Mouse (Mus musculus): Measurements from ENCODE around the gene Brsk1. TPM values are rescaled to one million over a fixed set of nuclear protein-coding genes. Genes with fewer than 3 reads are reported as not detected.

The Brsk1 gene
- total RNA-seq, 1 experiment from 2014 or later = not detected

GRCm38 (mm10) chr7:4663179-4663578 lies 27.2 kb upstream of the Brsk1 start:
- no peak for ATAC-seq (replicated peaks; ENCODE audit: insufficient number of reproducible peaks, low FRiP score, low TSS enrichment, poor library complexity, severe bottlenecking)

- no peak for ATAC-seq (replicated peaks; ENCODE audit: insufficient number of reproducible peaks, low FRiP score, low TSS enrichment, poor library complexity, severe bottlenecking)
Observed at GRCm38 (mm10) chr7:4663742-4664141, 26.7 kb upstream of the Brsk1 start.

- no peak for ATAC-seq (replicated peaks; ENCODE audit: insufficient number of reproducible peaks, low FRiP score, low TSS enrichment, poor library complexity, severe bottlenecking)
Observed at GRCm38 (mm10) chr7:4666871-4667270, 23.5 kb upstream of the Brsk1 start.

- no peak for ATAC-seq (replicated peaks; ENCODE audit: insufficient number of reproducible peaks, low FRiP score, low TSS enrichment, poor library complexity, severe bottlenecking)
Observed at GRCm38 (mm10) chr7:4668506-4668905, 21.9 kb upstream of the Brsk1 start.

- ATAC-seq (replicated peaks; ENCODE audit: insufficient number of reproducible peaks, low FRiP score, low TSS enrichment, poor library complexity, severe bottlenecking) = no peak
Observed at GRCm38 (mm10) chr7:4669156-4669555, 21.2 kb upstream of the Brsk1 start.

GRCm38 (mm10) chr7:4670655-4671255 lies 19.6 kb upstream of the Brsk1 start:
- no peak for ATAC-seq (replicated peaks; ENCODE audit: insufficient number of reproducible peaks, low FRiP score, low TSS enrichment, poor library complexity, severe bottlenecking)

GRCm38 (mm10) chr7:4671956-4672355 lies 18.4 kb upstream of the Brsk1 start:
- no peak for ATAC-seq (replicated peaks; ENCODE audit: insufficient number of reproducible peaks, low FRiP score, low TSS enrichment, poor library complexity, severe bottlenecking)

GRCm38 (mm10) chr7:4674114-4674731 lies 16.2 kb upstream of the Brsk1 start:
- ATAC-seq (replicated peaks; ENCODE audit: insufficient number of reproducible peaks, low FRiP score, low TSS enrichment, poor library complexity, severe bottlenecking) = no peak

GRCm38 (mm10) chr7:4675200-4675599 lies 15.2 kb upstream of the Brsk1 start:
- no peak for ATAC-seq (replicated peaks; ENCODE audit: insufficient number of reproducible peaks, low FRiP score, low TSS enrichment, poor library complexity, severe bottlenecking)

GRCm38 (mm10) chr7:4683307-4683706 lies 7.1 kb upstream of the Brsk1 start:
- ATAC-seq (replicated peaks; ENCODE audit: insufficient number of reproducible peaks, low FRiP score, low TSS enrichment, poor library complexity, severe bottlenecking) = no peak

- no peak for ATAC-seq (replicated peaks; ENCODE audit: insufficient number of reproducible peaks, low FRiP score, low TSS enrichment, poor library complexity, severe bottlenecking)
Observed at GRCm38 (mm10) chr7:4684203-4684602, 6.2 kb upstream of the Brsk1 start.

GRCm38 (mm10) chr7:4684632-4685417 lies 5.6 kb upstream of the Brsk1 start, which contains the start of gene Hspbp1:
Gene Hspbp1 (minus strand): TSS chr7:4685068.
- peak; percentile 97 for ATAC-seq (replicated peaks; ENCODE audit: insufficient number of reproducible peaks, low FRiP score, low TSS enrichment, poor library complexity, severe bottlenecking)

- no peak for ATAC-seq (replicated peaks; ENCODE audit: insufficient number of reproducible peaks, low FRiP score, low TSS enrichment, poor library complexity, severe bottlenecking)
Observed at GRCm38 (mm10) chr7:4690951-4691653, 698 bp downstream of the Brsk1 start.

GRCm38 (mm10) chr7:4693004-4693403 lies 2.6 kb downstream of the Brsk1 start:
- ATAC-seq (replicated peaks; ENCODE audit: insufficient number of reproducible peaks, low FRiP score, low TSS enrichment, poor library complexity, severe bottlenecking) = no peak

GRCm38 (mm10) chr7:4702334-4702733 lies 11.9 kb downstream of the Brsk1 start:
- no peak for ATAC-seq (replicated peaks; ENCODE audit: insufficient number of reproducible peaks, low FRiP score, low TSS enrichment, poor library complexity, severe bottlenecking)

GRCm38 (mm10) chr7:4703195-4703594 lies 12.8 kb downstream of the Brsk1 start:
- ATAC-seq (replicated peaks; ENCODE audit: insufficient number of reproducible peaks, low FRiP score, low TSS enrichment, poor library complexity, severe bottlenecking) = no peak

- 0 out of 2 replicates have a peak, but pooled peaks have one; percentile 47 for ATAC-seq (replicated peaks; ENCODE audit: insufficient number of reproducible peaks, low FRiP score, low TSS enrichment, poor library complexity, severe bottlenecking)
Observed at GRCm38 (mm10) chr7:4705098-4705497, 14.7 kb downstream of the Brsk1 start.

GRCm38 (mm10) chr7:4712594-4712993 lies 22.2 kb downstream of the Brsk1 start:
- ATAC-seq (replicated peaks; ENCODE audit: insufficient number of reproducible peaks, low FRiP score, low TSS enrichment, poor library complexity, severe bottlenecking) = no peak

- no peak for ATAC-seq (replicated peaks; ENCODE audit: insufficient number of reproducible peaks, low FRiP score, low TSS enrichment, poor library complexity, severe bottlenecking)
Observed at GRCm38 (mm10) chr7:4716955-4717354, 26.6 kb downstream of the Brsk1 start.

Data from monocyte, adult 5-6 weeks (primary cell).